Mouse (Mus musculus): ENCODE measurements around the gene Pla2g4d.

DNA sequence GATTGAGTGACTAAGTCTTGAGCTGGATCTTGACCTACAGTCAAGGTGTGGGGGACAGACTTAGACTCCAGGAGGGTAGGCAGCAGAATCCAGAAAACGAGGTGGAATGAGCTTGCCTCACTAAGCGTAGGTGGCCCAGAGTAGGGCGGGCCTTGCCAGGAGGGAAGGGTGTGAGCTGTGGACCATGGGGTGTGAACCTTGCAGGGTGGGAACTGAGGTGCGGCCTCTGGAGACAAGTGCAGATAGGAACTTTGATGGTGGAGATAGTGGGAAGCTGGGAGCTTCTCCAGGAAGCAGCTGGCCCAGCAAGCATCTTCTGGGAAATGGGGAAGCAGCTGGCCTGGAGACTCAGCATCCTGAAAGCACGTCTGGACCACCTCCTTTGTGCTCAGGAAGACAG lies 51.2 kb downstream of the Pla2g4d start:
- TF ChIP-seq CTCF (IDR thresholded peaks at IDR 0.05; ENCODE audit: low read depth) (no peak), EP300 (IDR thresholded peaks at IDR 0.05; ENCODE audit: low read depth) (no peak)

Data from liver, postnatal 0 days (tissue).